Mouse (Mus musculus): ENCODE data around the gene Rap1b.

DNA sequence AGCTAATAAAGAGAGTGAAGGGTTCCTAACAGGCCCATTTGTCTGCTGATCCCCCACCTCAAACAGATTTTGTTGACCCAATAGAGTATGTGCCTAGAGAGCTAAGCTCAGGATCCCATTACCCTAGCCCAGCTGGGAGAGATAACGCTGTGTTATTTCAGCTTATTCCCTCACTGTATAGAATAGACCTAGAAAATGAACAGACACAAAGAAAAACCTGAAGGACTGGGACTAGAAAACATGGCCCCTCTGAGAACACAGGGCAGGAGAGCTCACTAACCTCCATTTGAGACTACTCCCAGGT is 71.1 kb downstream of the Rap1b start:
- TF ChIP-seq CTCF (IDR thresholded peaks at IDR 0.05; ENCODE audit: low read depth, low read length) (no peak), POLR2A (IDR thresholded peaks at IDR 0.05; ENCODE audit: insufficient read depth, low read length) (no peak), EP300 (IDR thresholded peaks at IDR 0.05; ENCODE audit: insufficient read depth, low read depth, low read length) (no peak)

All from ES-Bruce4 (cell line).